18 mouse cellular contexts compared by ENCODE assay signal in genomic region chr3:99257586-99258577, GRCm38 (mm10). TPM values are rescaled to one million over a fixed set of nuclear protein-coding genes. Genes with fewer than 3 reads are reported as not detected.
DNase-seq lines count a peak whose midpoint lies in the region; ATAC-seq and TF ChIP-seq lines count a peak whose summit lies in the region.
"Had no signal": no experiment of that assay in that cellular context is flagged by ENCODE, and none has a peak within 500 bp of the region (broad histone marks: within the 10 kb centered on the region; RNA-seq: fewer than 3 reads in every experiment).

No protein-coding gene starts in this region.

- no peak for ATAC-seq in hindbrain, embryonic 12.5 days (ENCODE audit: low FRiP score)
- ATAC-seq in hindbrain, postnatal 0 days: no peak
- ATAC-seq in hindbrain, embryonic 14.5 days (ENCODE audit: low FRiP score): no peak

- peaks cover 9% of the 10 kb centered on the region for H3K4me1 ChIP-seq in hindbrain, embryonic 12.5 days
- no peaks in the 10 kb centered on the region for H3K4me1 ChIP-seq in hindbrain, postnatal 0 days (ENCODE audit: insufficient read depth, low read length)
- no peaks in the 10 kb centered on the region for H3K4me1 ChIP-seq in hindbrain, embryonic 14.5 days (replicated peaks; ENCODE audit: control insufficient read depth, insufficient read depth, low read length)

- TF ChIP-seq CTCF in hindbrain, postnatal 0 days (IDR thresholded peaks at IDR 0.05; ENCODE audit: low read depth): no peak

- WGBS in hindbrain, embryonic 12.5 days: 4% methylated on average over 29 of the region's 29 CpGs
- 7% methylated on average over 29 of the region's 29 CpGs for WGBS in hindbrain, postnatal 0 days
- 4% methylated on average over 29 of the region's 29 CpGs for WGBS in hindbrain, embryonic 14.5 days

- H3K9ac ChIP-seq in hindbrain, embryonic 12.5 days: no peak overlapping the region
- no peak overlapping the region for H3K9ac ChIP-seq in hindbrain, postnatal 0 days (replicated peaks; ENCODE audit: low read length)
- no peak overlapping the region for H3K9ac ChIP-seq in hindbrain, embryonic 14.5 days
- H3K9ac ChIP-seq: midbrain, embryonic 12.5 days; neural tube, embryonic 12.5 days had no signal

- no peaks in the 10 kb centered on the region for H3K9me3 ChIP-seq in hindbrain, embryonic 12.5 days (replicated peaks)
- no peaks in the 10 kb centered on the region for H3K9me3 ChIP-seq in hindbrain, postnatal 0 days (ENCODE audit: low read length)
- H3K9me3 ChIP-seq in hindbrain, embryonic 14.5 days (ENCODE audit: control insufficient read depth, low read length): no peaks in the 10 kb centered on the region
- H3K9me3 ChIP-seq: heart, embryonic 10.5 days; midbrain, embryonic 12.5 days; neural tube, embryonic 12.5 days had no signal

- H3K36me3 ChIP-seq in hindbrain, embryonic 12.5 days: no peaks in the 10 kb centered on the region
- H3K36me3 ChIP-seq in hindbrain, postnatal 0 days (ENCODE audit: insufficient read depth, low read length): no peaks in the 10 kb centered on the region
- H3K36me3 ChIP-seq in hindbrain, embryonic 14.5 days (replicated peaks; ENCODE audit: control insufficient read depth, insufficient read depth): no peaks in the 10 kb centered on the region
- H3K36me3 ChIP-seq: heart, embryonic 10.5 days; midbrain, embryonic 12.5 days; neural tube, embryonic 12.5 days had no signal

- H3K4me2 ChIP-seq in hindbrain, embryonic 12.5 days (replicated peaks): peak overlapping the region; percentile 5; the same call in 1 of the 2 replicates
- H3K4me2 ChIP-seq in hindbrain, postnatal 0 days (ENCODE audit: low read depth, low read length): no peak overlapping the region
- no peak overlapping the region for H3K4me2 ChIP-seq in hindbrain, embryonic 14.5 days (replicated peaks)
- H3K4me2 ChIP-seq: midbrain, embryonic 12.5 days; neural tube, embryonic 12.5 days had no signal

- H3K4me3 ChIP-seq in hindbrain, embryonic 12.5 days: no peak overlapping the region
- no peak overlapping the region for H3K4me3 ChIP-seq in hindbrain, postnatal 0 days (ENCODE audit: low read length)
- H3K4me3 ChIP-seq in hindbrain, embryonic 14.5 days (replicated peaks; ENCODE audit: low read length): no peak overlapping the region
- H3K4me3 ChIP-seq: midbrain, embryonic 12.5 days had no signal

- intact Hi-C loops in left cerebral cortex, postnatal 36 days (cut with DNase I): loop anchor here (2.0 kb wide), 1 partner anchor 21 kb away; no protein-coding TSS in a partner anchor

- no peak overlapping the region for H3K27ac ChIP-seq in hindbrain, embryonic 12.5 days
- no peak overlapping the region for H3K27ac ChIP-seq in hindbrain, postnatal 0 days
- H3K27ac ChIP-seq in hindbrain, embryonic 14.5 days: no peak overlapping the region
- H3K27ac ChIP-seq: heart, embryonic 10.5 days; midbrain, embryonic 12.5 days; neural tube, embryonic 12.5 days had no signal

- no peak for DNase-seq in hindbrain, postnatal 0 days (ENCODE audit: low spot score)
- peak; percentile 57 for DNase-seq in NIH3T3 (ENCODE audit: low read depth)
- peak; percentile 34 for DNase-seq in embryo, embryonic 11 days
- peak; percentile 23 for DNase-seq in hindbrain, embryonic 14.5 days (ENCODE audit: low spot score)
- no peak for DNase-seq in thymus, postnatal 4 days
- no peak for DNase-seq in left cerebral cortex, postnatal 36 days (ENCODE audit: low spot score in 2 of 2)
- no peak for DNase-seq in urinary bladder, adult 18-20 months (ENCODE audit: low spot score in 2 of 2)
- DNase-seq: adrenal gland, postnatal 14 days; heart, postnatal 36 days; kidney, adult 18-20 months; kidney, postnatal 25 days; layer of hippocampus, adult 9-11 months; lung, postnatal 36 days; thymus, postnatal 14 days had no signal

- peaks cover 87% of the 10 kb centered on the region for H3K27me3 ChIP-seq in hindbrain, embryonic 12.5 days
- peaks cover 91% of the 10 kb centered on the region for H3K27me3 ChIP-seq in hindbrain, postnatal 0 days (ENCODE audit: insufficient read depth, low read length)
- peaks cover 95% of the 10 kb centered on the region for H3K27me3 ChIP-seq in hindbrain, embryonic 14.5 days (ENCODE audit: control insufficient read depth, insufficient read depth, low read length)

RNA-seq across cellular contexts. Expression of gene Tbx15, which starts 17.7 kb away (rescaled TPM):
- 9.3 and 12.5 TPM in 2 replicates for polyA plus RNA-seq in hindbrain, embryonic 12.5 days (2016; fragmentation: Nextera tagmentation; extraction: Ambion mirVana)
- total RNA-seq in hindbrain, postnatal 0 days (2014; rRNA removed): 2.9 and 4.3 TPM in 2 replicates
- polyA plus RNA-seq in hindbrain, postnatal 0 days (2015; fragmentation: Nextera tagmentation; extraction: Ambion mirVana): 0.64 TPM in 2 replicates
- polyA plus RNA-seq in hindbrain, embryonic 14.5 days (2014; fragmentation: Nextera tagmentation; extraction: Ambion mirVana): 0.32 and 0.82 TPM in 2 replicates
- total RNA-seq in left cerebral cortex, postnatal 36 days (2021): 1 to 10 TPM in 1 of 2 experiments, under 1 TPM in 1; 0.84 to 1.1 TPM

Comparison
In these comparisons a context has a peak if more than half of its experiments do, and no peak if none do; other contexts are left out.
1. DNase-seq: peak in NIH3T3 (single experiment), embryo, embryonic 11 days (single experiment) and hindbrain, embryonic 14.5 days (single experiment); none in hindbrain, postnatal 0 days (single experiment), thymus, postnatal 4 days (single experiment), left cerebral cortex, postnatal 36 days (0 of 2) and urinary bladder, adult 18-20 months (0 of 2).